Mouse (Mus musculus) kidney, embryonic 16.5 days (tissue): ENCODE data around the gene Ank2. TPM values are rescaled to one million over a fixed set of nuclear protein-coding genes. Genes with fewer than 3 reads are reported as not detected.

Source experiments
- ATAC-seq: fragments of 200-750 bp; cut with Nextera tagmentation; 2 replicates; pipeline ENCODE4 v1.8.0; 2017; ENCODE audit warnings: moderate TSS enrichment; ENCODE audit not compliant: low FRiP score, low TSS enrichment
- H3K27ac ChIP-seq: fragments of 300-500 bp; sonication (generic); 2 replicates; pipeline ENCODE4 v1.5.1; 2014; ENCODE audit warnings: low read length
- H3K27me3 ChIP-seq: fragments of 300-500 bp; sonication (generic); 2 replicates; pipeline ENCODE4 v1.6.1; 2014; ENCODE audit warnings: low read length, control low read depth, mixed read lengths; ENCODE audit not compliant: insufficient read depth
- H3K36me3 ChIP-seq: fragments of 300-500 bp; sonication (generic); 2 replicates; pipeline ENCODE4 v1.6.1; 2014; ENCODE audit warnings: low read length, control low read depth, mixed read lengths; ENCODE audit not compliant: insufficient read depth
- H3K4me1 ChIP-seq: fragments of 300-500 bp; sonication (generic); 2 replicates; pipeline ENCODE4 v1.6.1; 2014; ENCODE audit warnings: low read length, control low read depth, mixed read lengths; ENCODE audit not compliant: insufficient read depth
- H3K4me2 ChIP-seq: fragments of 300-500 bp; sonication (generic); replicated peaks from 2 replicates; pipeline ENCODE4 v1.6.1; 2014; ENCODE audit warnings: low read depth, low read length
- H3K4me3 ChIP-seq: fragments of 300-500 bp; sonication (generic); 2 replicates; pipeline ENCODE4 v1.5.1; 2014; ENCODE audit warnings: mild to moderate bottlenecking, low read length
- H3K9ac ChIP-seq: fragments of 300-500 bp; sonication (generic); replicated peaks from 2 replicates; pipeline ENCODE4 v1.6.1; 2014; ENCODE audit warnings: low read length
- H3K9me3 ChIP-seq: fragments of 300-500 bp; sonication (generic); 2 replicates; pipeline ENCODE4 v1.6.1; 2016; ENCODE audit warnings: low read length, control low read depth
- WGBS: fragments of 180-500 bp; shearing (Covaris S2); extraction: QIAGEN DNeasy Blood & Tissue Kit; methylation state at CpG from one replicate; pipeline ENCODE4 v1.1.7; 2014; 5-methylcytosine and 5-hydroxymethylcytosine counted together
- polyA plus RNA-seq: library from polyadenylated mRNA; unstranded; fragments of >200 nt; fragmentation: Nextera tagmentation; extraction: Ambion mirVana; gene quantifications from 2 replicates; pipeline ENCODE4 v1.2.1, GENCODE M21; 2015

Ank2 gene
- polyA plus RNA-seq, 1 experiment from 2014 or later: 7.5 TPM

GRCm38 (mm10) chr3:127108481-127108880, 390.7 kb downstream of the Ank2 start:
- no peak overlapping the region for H3K4me3 ChIP-seq
- ATAC-seq: no peak
- no peaks in the 10 kb centered on the region; the same call in 1 of the 2 replicates for H3K9me3 ChIP-seq
- no peak overlapping the region for H3K27ac ChIP-seq
- WGBS: 83% methylated on average over 2 of the region's 2 CpGs
- H3K4me2 ChIP-seq: no peak overlapping the region
- H3K36me3 ChIP-seq: no peaks in the 10 kb centered on the region
- H3K9ac ChIP-seq: no peak overlapping the region
- no peaks in the 10 kb centered on the region for H3K4me1 ChIP-seq
- no peaks in the 10 kb centered on the region for H3K27me3 ChIP-seq

- Histone ChIP-seq H3K4me2 (no peak overlapping the region), H3K9me3 (no peaks in the 10 kb centered on the region; the same call in 1 of the 2 replicates), H3K9ac (no peak overlapping the region), H3K27me3 (no peaks in the 10 kb centered on the region), H3K4me1 (no peaks in the 10 kb centered on the region), H3K36me3 (no peaks in the 10 kb centered on the region), H3K4me3 (no peak overlapping the region), H3K27ac (no peak overlapping the region)
- WGBS: 51% methylated on average over 5 of the region's 5 CpGs
- no peak for ATAC-seq
Observed at GRCm38 (mm10) chr3:127107281-127107680, 391.9 kb downstream of the Ank2 start.

GRCm38 (mm10) chr3:127101326-127101725, 397.8 kb downstream of the Ank2 start:
- H3K27me3 ChIP-seq: no peaks in the 10 kb centered on the region
- H3K36me3 ChIP-seq: no peaks in the 10 kb centered on the region
- WGBS: 75% methylated on average over 1 of the region's 1 CpGs
- no peaks in the 10 kb centered on the region for H3K4me1 ChIP-seq
- H3K9me3 ChIP-seq: no peaks in the 10 kb centered on the region; the same call in 1 of the 2 replicates
- no peak overlapping the region for H3K4me2 ChIP-seq
- no peak overlapping the region for H3K9ac ChIP-seq
- H3K4me3 ChIP-seq: no peak overlapping the region
- no peak overlapping the region for H3K27ac ChIP-seq
- ATAC-seq: no peak

- Histone ChIP-seq H3K27ac (no peak overlapping the region), H3K27me3 (no peaks in the 10 kb centered on the region), H3K4me1 (no peaks in the 10 kb centered on the region), H3K9ac (no peak overlapping the region), H3K4me2 (no peak overlapping the region), H3K36me3 (no peaks in the 10 kb centered on the region), H3K4me3 (no peak overlapping the region), H3K9me3 (no peaks in the 10 kb centered on the region)
- no peak for ATAC-seq
- 100% methylated on average over 1 of the region's 1 CpGs for WGBS
Observed at GRCm38 (mm10) chr3:127097745-127098144, 401.4 kb downstream of the Ank2 start.

- no peaks in the 10 kb centered on the region for H3K9me3 ChIP-seq
- no peak for ATAC-seq
- H3K9ac ChIP-seq: no peak overlapping the region
- no peak overlapping the region for H3K27ac ChIP-seq
- WGBS: 92% methylated on average over 1 of the region's 1 CpGs
- H3K4me3 ChIP-seq: no peak overlapping the region
- no peak overlapping the region for H3K4me2 ChIP-seq
- no peaks in the 10 kb centered on the region for H3K4me1 ChIP-seq
- no peaks in the 10 kb centered on the region for H3K36me3 ChIP-seq
- no peaks in the 10 kb centered on the region for H3K27me3 ChIP-seq
Observed at GRCm38 (mm10) chr3:127097106-127097505, 402.0 kb downstream of the Ank2 start.

GRCm38 (mm10) chr3:127093631-127094030, 405.5 kb downstream of the Ank2 start:
- Histone ChIP-seq H3K36me3 (no peaks in the 10 kb centered on the region), H3K27me3 (no peaks in the 10 kb centered on the region), H3K4me3 (no peak overlapping the region), H3K4me1 (no peaks in the 10 kb centered on the region), H3K27ac (no peak overlapping the region), H3K4me2 (no peak overlapping the region), H3K9me3 (no peaks in the 10 kb centered on the region), H3K9ac (no peak overlapping the region)
- WGBS: 93% methylated on average over 4 of the region's 4 CpGs
- ATAC-seq: no peak

- H3K4me1 ChIP-seq: no peaks in the 10 kb centered on the region
- H3K36me3 ChIP-seq: no peaks in the 10 kb centered on the region
- 85% methylated on average over 1 of the region's 1 CpGs for WGBS
Observed at GRCm38 (mm10) chr3:127087574-127087973, 411.6 kb downstream of the Ank2 start.

GRCm38 (mm10) chr3:127086834-127087506, 412.2 kb downstream of the Ank2 start:
- no peak overlapping the region for H3K4me3 ChIP-seq
- H3K4me1 ChIP-seq: no peaks in the 10 kb centered on the region
- no peak overlapping the region for H3K27ac ChIP-seq
- H3K27me3 ChIP-seq: no peaks in the 10 kb centered on the region
- no peaks in the 10 kb centered on the region for H3K36me3 ChIP-seq
- 64% methylated on average over 3 of the region's 3 CpGs for WGBS
- H3K9me3 ChIP-seq: no peaks in the 10 kb centered on the region
- no peak overlapping the region for H3K9ac ChIP-seq
- no peak overlapping the region for H3K4me2 ChIP-seq
- ATAC-seq: no peak; the same call in 1 of the 2 replicates

More at GRCm38 (mm10) chr3:127087574-127087973, 411.6 kb downstream of the Ank2 start:
- no peaks in the 10 kb centered on the region for H3K9me3 ChIP-seq
- no peak overlapping the region for H3K4me2 ChIP-seq
- no peak overlapping the region for H3K4me3 ChIP-seq
- H3K27ac ChIP-seq: no peak overlapping the region
- H3K9ac ChIP-seq: no peak overlapping the region
- H3K27me3 ChIP-seq: no peaks in the 10 kb centered on the region
- ATAC-seq: no peak

GRCm38 (mm10) chr3:127077369-127077768, 421.8 kb downstream of the Ank2 start:
- H3K9me3 ChIP-seq: no peaks in the 10 kb centered on the region
- H3K4me1 ChIP-seq: no peaks in the 10 kb centered on the region
- 94% methylated on average over 5 of the region's 5 CpGs for WGBS
- H3K4me3 ChIP-seq: no peak overlapping the region
- no peak overlapping the region for H3K27ac ChIP-seq
- H3K9ac ChIP-seq: no peak overlapping the region
- no peak for ATAC-seq
- H3K27me3 ChIP-seq: no peaks in the 10 kb centered on the region
- H3K4me2 ChIP-seq: no peak overlapping the region
- H3K36me3 ChIP-seq: no peaks in the 10 kb centered on the region

GRCm38 (mm10) chr3:127075531-127076280, 423.4 kb downstream of the Ank2 start:
- WGBS: 81% methylated on average over 8 of the region's 8 CpGs
- no peaks in the 10 kb centered on the region for H3K4me1 ChIP-seq
- ATAC-seq: no peak
- no peaks in the 10 kb centered on the region for H3K27me3 ChIP-seq
- no peaks in the 10 kb centered on the region for H3K9me3 ChIP-seq
- no peak overlapping the region for H3K9ac ChIP-seq
- no peaks in the 10 kb centered on the region for H3K36me3 ChIP-seq
- no peak overlapping the region for H3K4me2 ChIP-seq
- H3K4me3 ChIP-seq: no peak overlapping the region
- H3K27ac ChIP-seq: no peak overlapping the region
